Mouse (Mus musculus) hematopoietic stem cell, adult 5-6 weeks (primary cell): Measurements from ENCODE around the gene AC134908.4. TPM values are rescaled to one million over a fixed set of nuclear protein-coding genes. Genes with fewer than 3 reads are reported as not detected.
A peak's percentile ranks its signal among the peaks of the same experiment; 100 is the strongest.
"Not testable (repeated sequence)": the region's sequence is repeated elsewhere in the genome, so short reads cannot be mapped to it uniquely, and the experiment has no call there.

Experiments
- ATAC-seq, 2 experiments: fragments of 125-278 bp in 1 of 2; replicated peaks in 1 of 2; 2 replicates each; pipeline ENCODE4 v1.8.0; 2016 to 2017; ENCODE audit warnings: inconsistent platforms in 2 of 2, mild to moderate bottlenecking in 2 of 2, moderate number of reproducible peaks in 2 of 2, low read depth in 1 of 2, moderate TSS enrichment in 1 of 2; ENCODE audit not compliant: low FRiP score in 2 of 2, poor library complexity in 2 of 2, severe bottlenecking in 2 of 2, insufficient read depth in 1 of 2, low TSS enrichment in 1 of 2
- total RNA-seq: library from RNA; stranded (forward); fragments of 172-1452, 232-1000 nt; gene quantifications from 2 replicates; pipeline ENCODE4 v1.2.3, GENCODE M21; 2017

The AC134908.4 gene
- total RNA-seq, 1 experiment from 2014 or later, result not detected

DNA sequence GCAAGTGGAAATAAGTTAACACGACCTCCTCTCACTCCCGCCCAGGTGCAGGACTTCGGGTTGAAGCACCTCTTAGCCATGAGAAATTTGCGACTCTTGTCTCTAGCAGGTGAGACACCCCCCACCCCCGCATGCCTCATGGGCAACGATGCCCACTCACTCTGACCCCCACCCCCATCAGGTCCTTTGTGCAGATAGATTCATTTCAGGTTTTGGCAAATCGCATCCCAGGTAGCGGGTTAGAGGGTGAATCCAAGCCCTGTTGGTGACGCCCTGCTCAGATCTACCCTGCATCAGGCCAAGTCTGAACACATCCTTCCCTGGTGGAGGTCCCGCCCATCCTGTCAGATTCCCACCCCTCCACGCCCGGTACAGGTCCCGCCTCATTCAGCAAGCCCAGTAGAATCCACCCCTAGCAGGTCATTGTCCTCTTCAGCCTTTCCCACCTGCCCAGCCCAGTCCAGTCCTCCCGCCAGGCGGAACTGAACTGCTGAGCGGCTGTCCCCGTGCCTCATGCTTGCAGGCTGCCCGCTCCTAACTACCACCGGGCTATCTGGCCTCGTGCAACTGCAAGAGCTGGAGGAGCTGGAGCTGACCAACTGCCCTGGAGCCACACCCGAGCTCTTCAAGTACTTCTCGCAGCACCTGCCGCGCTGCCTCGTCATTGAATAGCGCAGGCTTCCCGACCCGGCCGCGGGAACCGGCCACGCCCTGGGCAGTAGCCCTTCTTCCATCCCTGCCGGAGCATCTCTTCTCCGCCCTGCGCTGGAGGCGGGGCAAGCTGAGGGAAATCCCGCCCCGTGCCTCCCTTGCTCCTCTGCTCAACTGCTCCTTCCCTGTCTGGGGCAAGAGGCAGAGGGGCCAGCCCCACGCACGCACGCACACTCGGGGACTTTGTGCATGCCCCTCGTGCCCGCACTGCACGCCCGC is 23.7 kb upstream of the AC134908.4 start:
- 0 out of 4 replicates have a peak, but pooled peaks of 1 of the 2 experiments have one; percentile 22 for ATAC-seq

DNA sequence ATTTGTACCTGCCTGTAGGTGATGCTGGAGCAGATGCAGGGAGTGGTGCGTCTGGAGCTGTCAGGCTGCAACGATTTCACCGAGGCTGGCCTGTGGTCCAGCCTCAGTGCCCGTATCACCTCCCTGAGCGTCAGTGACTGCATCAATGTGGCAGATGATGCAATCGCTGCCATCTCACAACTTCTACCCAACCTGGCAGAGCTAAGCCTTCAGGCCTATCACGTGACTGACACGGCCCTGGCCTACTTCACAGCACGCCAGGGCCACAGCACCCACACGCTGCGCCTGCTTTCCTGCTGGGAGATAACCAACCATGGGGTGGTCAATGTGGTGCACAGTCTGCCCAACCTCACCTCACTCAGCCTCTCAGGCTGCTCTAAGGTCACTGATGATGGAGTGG is 22.2 kb upstream of the AC134908.4 start:
- no peak for ATAC-seq

DNA sequence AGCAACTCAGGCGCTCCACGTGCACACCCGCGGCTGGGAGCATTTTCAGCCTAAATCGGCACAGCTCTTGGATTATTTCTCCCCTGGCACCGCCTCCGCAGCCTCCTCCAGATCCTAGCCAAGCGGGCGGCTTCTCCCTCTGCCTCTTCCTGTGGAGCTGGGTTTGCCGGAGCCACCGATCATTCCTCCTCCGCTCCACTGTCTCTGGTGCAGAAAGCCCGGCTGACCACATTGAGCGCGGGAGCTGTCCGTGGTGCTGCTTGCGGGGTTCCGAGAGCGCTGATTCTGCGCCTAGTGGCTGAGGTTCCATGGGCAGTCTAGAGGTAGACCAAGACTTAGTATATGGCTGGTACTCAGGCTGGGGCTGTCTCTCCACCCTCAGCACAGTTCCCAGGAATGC is 18.0 kb upstream of the AC134908.4 start:
- ATAC-seq, result peak; percentile 75 to 88

DNA sequence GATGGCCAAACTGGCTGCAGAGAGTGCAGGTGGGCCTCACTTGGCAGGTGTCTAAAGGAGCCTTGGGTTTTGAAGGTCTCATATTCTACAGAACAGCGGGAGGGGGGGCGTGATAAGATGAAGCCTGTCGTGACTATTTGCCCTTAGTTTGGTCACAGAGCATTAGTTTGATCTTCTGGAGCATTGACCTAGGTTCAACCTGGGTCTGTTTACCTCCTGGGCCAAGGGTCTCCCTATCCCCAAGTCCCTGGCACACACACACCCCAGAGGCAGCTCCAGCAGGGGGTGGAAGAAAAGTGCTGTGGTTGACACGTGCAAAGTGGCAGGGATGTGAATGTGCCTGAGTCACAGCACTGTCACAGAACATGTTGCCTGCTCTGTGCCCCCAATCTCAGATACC is 15.4 kb upstream of the AC134908.4 start:
- no peak for ATAC-seq

DNA sequence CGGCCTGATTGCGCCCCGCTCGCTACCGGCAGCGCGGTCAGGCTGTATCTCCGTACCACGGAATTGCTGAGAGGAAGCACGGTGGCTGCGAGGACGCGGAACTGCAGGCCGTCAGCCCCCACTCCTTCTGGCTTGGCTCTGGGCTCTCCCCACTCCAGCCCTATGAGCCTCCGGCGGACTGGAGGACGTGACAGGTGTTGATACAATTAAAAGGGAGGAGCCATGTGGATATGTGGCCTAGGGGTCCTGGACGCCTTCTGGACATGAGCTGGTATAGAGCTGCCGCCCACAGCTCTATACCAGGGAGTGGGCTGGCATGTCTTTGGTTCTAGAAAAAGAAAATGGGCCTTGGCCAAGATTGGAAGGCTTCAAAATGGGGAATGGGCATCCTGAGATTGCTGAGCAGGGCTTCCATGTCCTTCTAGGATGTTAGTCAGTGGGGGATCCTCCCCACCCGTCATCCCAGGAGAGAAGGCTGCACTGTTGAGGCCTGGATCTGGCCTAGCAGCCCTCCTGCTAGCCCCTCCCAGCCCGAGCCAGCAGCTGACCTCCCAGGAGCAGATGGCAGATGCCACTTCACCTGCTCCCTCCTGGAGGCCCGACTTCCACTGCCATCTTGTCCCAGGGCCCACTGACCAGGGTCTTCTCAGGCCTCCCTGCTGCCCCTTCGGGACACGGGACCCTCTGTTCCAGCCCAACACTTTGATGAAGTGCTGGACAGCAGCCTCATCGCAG is 14.3 kb upstream of the AC134908.4 start:
- no peak for ATAC-seq

DNA sequence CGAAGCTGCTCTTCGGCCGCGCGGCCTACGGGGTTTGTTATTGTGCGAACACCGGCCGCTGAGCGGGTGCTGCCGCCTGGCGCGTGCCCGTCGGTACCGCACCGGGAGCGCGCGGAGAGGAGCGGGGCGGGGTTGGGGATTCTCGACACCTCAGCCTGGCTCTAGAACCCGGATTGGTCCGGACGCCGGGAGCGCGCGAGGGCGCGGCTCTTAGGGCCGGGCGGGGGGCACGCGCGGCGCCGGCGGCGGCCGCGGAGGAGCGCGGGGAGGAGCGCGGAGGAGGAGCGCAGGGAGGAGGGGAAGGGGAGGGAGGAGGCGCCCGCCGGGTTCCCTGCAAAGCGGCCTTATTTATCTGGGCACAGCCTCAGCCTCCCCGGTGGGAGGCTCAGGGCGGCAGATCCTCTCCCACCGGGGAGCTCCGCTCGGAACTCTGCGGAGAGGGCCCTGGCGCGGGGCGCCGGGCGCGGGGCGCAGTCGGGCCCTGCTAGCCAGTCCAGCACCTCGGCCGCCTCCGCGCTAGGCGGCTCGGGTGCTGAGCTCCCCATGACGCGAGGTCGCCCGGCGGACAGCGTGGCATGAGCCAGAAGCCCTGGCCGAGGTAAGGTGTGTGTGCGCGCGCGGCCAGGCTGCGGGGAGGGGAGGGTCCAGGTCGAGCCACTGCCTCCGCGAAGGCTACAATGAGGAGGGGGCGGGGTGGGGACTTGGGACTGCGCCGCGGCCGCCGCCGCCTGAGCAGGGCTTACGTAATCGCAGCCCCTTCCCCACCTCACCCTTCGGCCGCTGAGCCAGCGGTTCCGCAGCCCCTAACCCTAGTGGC is 13.5 kb upstream of the AC134908.4 start, which contains the start of gene Fbxl16:
TSS of gene Fbxl16 (plus strand) at position 297 of the 817 bp plus-strand sequence.
- ATAC-seq, result no peak

DNA sequence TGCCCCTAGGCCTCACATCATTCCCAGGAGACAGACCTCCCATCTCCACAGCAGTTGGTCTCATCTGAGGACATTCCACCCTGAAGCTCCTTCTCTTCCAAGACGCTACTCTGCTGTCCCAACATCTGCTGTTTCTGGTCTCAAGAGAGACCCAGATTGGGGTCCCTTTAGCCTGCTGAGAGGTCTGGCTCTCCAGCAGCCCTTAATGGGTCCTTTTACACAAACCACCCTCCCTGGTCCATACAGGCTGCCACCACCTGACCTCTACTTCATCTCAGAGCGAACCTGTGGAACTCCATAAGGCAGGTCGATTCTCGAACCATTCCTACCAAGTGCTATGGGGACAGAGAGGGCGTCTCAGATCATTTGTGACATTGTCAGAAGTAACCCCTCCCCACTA is 12.6 kb upstream of the AC134908.4 start:
- no peak for ATAC-seq

DNA sequence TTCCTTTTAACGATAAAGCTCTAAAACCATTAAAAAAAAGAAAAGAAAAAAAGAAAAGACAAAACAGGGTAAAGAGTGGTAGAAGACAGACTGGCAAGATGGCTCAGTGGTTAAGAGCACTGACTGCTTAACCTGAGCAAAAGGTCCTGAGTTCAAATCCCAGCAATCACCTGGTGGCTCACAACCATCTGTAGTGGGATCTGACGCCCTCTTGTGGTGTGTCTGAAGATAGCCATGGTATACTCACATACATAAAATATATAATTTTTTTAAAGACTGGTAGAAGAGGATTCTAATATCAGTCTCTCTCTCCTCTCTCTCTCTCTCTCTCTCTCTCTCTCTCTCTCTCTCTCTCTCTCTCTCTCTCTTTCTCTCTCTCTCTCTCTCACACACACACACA is 12.0 kb upstream of the AC134908.4 start:
- not testable (repeated sequence) for ATAC-seq

DNA sequence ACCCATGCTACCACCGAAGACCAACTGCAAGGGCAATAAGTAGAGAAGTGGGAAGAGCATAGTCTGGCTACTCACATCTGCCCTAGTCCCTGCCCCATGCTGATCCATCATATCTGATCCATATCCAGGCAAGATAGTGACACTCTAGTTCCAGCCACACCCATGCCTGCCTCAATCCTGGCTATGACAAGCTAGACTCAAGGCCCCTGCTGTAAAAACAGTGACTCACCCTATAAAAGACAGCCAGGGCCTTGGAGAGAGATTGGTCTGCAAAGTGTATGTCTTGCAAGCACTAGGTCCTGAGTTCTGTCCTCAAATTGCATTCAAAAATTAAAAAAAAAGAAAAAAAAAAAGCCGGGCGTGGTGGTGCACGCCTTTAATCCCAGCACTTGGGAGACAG is 11.0 kb upstream of the AC134908.4 start:
- no peak for ATAC-seq

DNA sequence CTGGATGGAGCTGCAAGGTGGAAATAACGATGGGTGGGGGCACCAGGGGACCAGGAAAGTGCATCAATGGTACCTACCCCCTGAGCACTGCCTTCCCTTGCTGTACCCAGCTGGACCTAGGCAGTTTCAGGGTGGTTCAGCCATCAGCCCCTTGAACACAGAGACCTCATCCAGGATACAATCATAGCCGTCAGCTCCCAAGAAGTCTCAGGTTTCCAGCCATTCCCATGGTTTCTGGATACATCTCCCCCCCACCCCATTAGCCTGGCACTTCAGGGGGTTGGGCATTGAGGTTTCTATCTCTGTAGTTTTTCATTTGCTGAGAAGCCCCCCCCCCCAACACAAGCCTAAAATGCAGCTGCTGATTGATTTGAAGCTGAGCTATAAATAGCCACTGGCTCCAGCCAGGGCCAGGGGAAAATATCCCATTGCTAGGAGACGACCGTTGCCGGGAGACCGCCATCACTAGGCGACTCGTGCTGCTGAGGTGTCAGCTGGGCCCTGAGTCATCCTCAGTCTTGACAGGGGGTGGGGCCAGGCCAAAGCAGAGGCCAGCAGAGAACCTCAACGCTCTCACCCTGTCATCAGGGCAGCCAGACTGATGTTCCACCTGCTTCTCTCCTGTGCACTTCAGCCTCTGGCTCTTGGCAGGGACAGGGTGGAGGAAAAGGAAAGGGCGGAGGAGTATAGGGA is 7.5 kb upstream of the AC134908.4 start:
- ATAC-seq, result no peak

DNA sequence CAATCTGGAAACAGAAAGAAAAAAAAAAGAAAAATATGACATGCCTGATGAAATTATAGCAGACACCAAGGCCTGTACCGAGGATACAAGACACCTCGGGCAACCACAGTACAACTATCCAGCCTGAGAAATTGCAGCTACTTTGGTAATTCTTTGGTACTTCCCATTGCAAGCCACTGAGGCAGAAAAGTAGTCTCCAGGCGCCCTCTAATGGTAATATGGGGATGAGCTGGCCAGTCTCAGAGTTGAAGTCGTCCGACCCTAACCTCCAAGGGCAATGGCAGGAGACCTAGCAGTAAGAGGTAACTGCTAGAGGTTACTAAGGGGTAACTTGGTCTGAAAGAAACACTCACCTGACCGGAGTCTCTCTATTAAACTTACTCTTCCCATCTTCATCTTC is 5.6 kb upstream of the AC134908.4 start:
- ATAC-seq, result peak; percentile 81 to 83

DNA sequence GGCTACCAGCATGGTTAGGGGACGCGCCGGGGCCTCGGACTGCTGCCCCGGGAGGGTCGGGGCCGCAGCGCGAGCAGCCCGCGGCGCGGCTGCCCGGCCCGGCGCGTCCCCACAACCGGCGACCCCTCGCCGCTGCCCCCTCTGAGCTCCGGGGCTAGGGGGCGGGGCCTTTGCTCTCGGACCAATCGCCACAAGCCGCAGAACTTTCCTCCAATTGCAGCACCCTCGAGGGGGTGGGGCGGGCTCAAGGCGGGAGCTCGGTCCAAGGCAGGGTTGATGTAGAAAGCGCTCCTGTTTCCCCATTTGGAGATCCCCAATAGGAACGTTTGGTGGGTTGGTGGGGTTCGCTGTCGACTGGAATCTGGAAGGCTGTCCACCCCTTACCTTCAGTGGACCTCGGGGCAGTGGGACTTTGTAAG is 1.5 kb upstream of the AC134908.4 start, which contains the start of gene Metrn:
TSS of gene Metrn (minus strand) at position 186 of the 419 bp plus-strand sequence.
- ATAC-seq, result peak; percentile 66 to 74

DNA sequence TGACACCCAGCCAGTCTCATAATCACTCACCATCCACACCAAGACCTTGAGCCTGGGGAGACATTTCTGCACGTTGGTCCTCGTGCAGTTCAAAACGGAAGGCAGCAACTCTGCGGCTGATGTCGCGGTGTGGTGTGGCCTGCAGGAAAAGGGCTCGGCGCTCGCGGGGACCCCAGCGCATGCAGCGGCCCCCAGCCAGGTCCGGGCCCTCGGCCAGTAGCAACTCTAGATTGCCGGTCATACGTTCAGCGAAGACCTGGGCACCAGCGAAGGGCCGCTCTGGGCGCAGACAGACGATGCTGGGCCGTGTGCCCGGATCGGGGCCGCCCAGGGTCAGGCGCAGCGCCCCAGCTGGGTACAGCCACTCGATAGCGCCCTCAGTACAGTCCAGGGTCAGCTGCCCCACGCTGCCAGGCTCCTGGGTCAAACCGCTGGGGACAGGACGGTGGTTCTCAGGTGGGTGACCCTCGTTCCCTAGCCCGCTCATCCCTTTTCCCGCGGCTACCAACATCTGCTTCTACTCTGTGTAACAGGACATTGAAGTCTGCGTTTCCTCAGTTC is 832 bp upstream of the AC134908.4 start:
- no peak for ATAC-seq

DNA sequence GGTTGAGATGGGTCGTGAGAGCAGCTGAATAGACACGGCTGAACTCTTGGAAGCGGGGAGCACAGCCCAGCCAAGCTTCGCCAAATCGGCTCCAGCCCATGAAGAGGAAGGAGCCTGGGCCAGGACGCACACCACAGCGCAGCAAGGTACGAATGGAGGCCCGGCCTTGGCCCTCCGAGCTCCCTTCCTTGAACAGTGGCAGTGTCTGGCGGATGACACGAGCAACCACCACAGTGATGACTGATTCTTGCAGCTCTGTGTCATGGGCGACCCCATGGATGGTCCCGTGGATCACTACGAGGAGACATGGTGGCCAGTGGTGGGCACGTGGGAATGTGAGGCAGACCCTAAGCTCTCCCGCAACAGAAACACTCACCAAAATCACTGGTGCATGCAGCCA is 461 bp downstream of the AC134908.4 start:
- no peak for ATAC-seq

DNA sequence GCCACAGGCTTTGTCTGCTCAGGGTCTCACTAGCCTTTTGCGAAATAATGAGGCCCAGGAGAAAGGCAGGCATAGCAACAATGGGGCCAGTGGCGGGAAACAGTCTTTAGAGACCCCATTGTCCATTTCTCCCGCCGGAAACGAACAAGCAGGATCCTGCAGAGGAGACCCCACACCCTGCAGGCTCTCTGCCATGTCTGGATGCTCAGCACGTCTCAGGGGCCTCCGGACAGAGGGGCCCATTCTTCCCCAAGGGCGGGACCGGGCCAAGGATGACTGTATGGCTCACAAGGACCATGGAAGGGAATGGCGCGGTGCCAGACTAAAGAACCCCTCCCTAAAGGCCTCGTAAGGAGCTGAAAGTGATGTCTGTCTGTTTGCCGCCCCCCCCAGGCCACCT is 1.3 kb downstream of the AC134908.4 start:
- no peak for ATAC-seq

DNA sequence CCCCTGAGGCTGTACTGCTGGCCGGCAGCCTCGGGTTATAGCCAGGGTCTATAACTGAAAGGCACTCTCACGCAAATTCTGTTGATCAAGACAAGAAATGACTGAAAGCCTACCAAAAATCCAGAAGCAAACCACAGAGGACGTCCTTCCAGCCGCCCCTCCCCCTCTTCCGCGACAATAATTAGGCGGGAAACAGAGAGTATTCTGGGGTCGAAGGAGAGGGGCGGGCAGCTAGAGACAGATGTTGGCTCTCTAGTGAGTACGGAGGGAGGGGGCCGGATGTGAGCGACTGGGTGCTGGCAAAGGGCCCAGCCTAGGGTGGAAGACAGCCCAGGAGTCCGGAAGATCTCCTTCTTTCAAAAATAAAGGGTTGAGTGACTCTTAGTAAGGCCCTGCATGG is 2.8 kb downstream of the AC134908.4 start, which contains the start of gene Fam173a:
TSS of gene Fam173a (minus strand) at position 287 of the 400 bp plus-strand sequence.
- peak; percentile 36 to 62 for ATAC-seq
